Mouse (Mus musculus): ENCODE data around the gene Lhfpl4.

DNA sequence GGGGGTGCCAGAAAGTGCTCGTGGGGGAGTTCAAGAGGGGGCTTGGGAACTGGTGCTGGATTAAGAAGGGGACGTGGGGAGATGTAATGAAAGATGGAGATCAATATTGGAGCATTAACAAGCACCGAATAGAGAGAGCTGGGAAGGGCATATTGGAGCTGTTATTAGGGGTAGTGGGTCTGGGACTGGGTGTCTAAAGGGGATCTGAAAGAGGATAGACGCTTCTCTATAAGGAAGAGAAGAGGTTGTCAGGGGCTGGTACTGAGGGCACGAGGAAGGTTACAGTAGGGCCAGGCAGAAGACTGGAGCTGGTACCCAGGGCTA, 705 bp downstream of the Lhfpl4 start:
- no peak for TF ChIP-seq CHD2 (IDR thresholded peaks at IDR 0.05; ENCODE audit: low read depth, low read length)
- TF ChIP-seq HCFC1 (IDR thresholded peaks at IDR 0.05; ENCODE audit: borderline replicate concordance, insufficient read depth, low read length), result no peak
- TF ChIP-seq ZC3H11A (IDR thresholded peaks at IDR 0.05; ENCODE audit: borderline replicate concordance, low read depth, low read length), result no peak
- no peak for TF ChIP-seq ZNF384 (IDR thresholded peaks at IDR 0.05; ENCODE audit: low read depth, low read length)
- TF ChIP-seq MAFK (IDR thresholded peaks at IDR 0.05; ENCODE audit: insufficient read depth, low read depth, low read length), result no peak

Measured in ES-E14 (cell line).